Mouse (Mus musculus): ENCODE measurements around the gene Eef1akmt2.

Eef1akmt2 gene

GRCm38 (mm10) chr7:132811716-132812618, 40.5 kb downstream of the Eef1akmt2 start:
- DNase-seq (ENCODE audit: low read depth, low spot score) = no peak

- no peak for DNase-seq (ENCODE audit: low read depth, low spot score)
Measured at GRCm38 (mm10) chr7:132810879-132811278, 41.6 kb downstream of the Eef1akmt2 start.

GRCm38 (mm10) chr7:132810368-132810767, 42.1 kb downstream of the Eef1akmt2 start:
- DNase-seq (ENCODE audit: low read depth, low spot score) = no peak

- no peak for DNase-seq (ENCODE audit: low read depth, low spot score)
Measured at GRCm38 (mm10) chr7:132809721-132810120, 42.8 kb downstream of the Eef1akmt2 start.

- DNase-seq (ENCODE audit: low read depth, low spot score) = no peak
Measured at GRCm38 (mm10) chr7:132808841-132809682, 43.4 kb downstream of the Eef1akmt2 start.

GRCm38 (mm10) chr7:132808051-132808796, 44.2 kb downstream of the Eef1akmt2 start:
- DNase-seq (ENCODE audit: low read depth, low spot score) = no peak

- no peak for DNase-seq (ENCODE audit: low read depth, low spot score)
Measured at GRCm38 (mm10) chr7:132806926-132807857, 45.3 kb downstream of the Eef1akmt2 start.

GRCm38 (mm10) chr7:132806286-132806685, 46.2 kb downstream of the Eef1akmt2 start:
- no peak for DNase-seq (ENCODE audit: low read depth, low spot score)

GRCm38 (mm10) chr7:132804951-132805350, 47.5 kb downstream of the Eef1akmt2 start:
- DNase-seq (ENCODE audit: low read depth, low spot score) = no peak

GRCm38 (mm10) chr7:132804461-132804860, 48.0 kb downstream of the Eef1akmt2 start:
- DNase-seq (ENCODE audit: low read depth, low spot score) = no peak

- no peak for DNase-seq (ENCODE audit: low read depth, low spot score)
Measured at GRCm38 (mm10) chr7:132803962-132804361, 48.5 kb downstream of the Eef1akmt2 start.

- DNase-seq (ENCODE audit: low read depth, low spot score) = no peak
Measured at GRCm38 (mm10) chr7:132803336-132803735, 49.1 kb downstream of the Eef1akmt2 start.

GRCm38 (mm10) chr7:132802691-132803090, 49.8 kb downstream of the Eef1akmt2 start:
- no peak for DNase-seq (ENCODE audit: low read depth, low spot score)

- DNase-seq (ENCODE audit: low read depth, low spot score) = no peak
Measured at GRCm38 (mm10) chr7:132802066-132802465, 50.4 kb downstream of the Eef1akmt2 start.

GRCm38 (mm10) chr7:132801509-132801908, 51.0 kb downstream of the Eef1akmt2 start:
- no peak for DNase-seq (ENCODE audit: low read depth, low spot score)

GRCm38 (mm10) chr7:132800868-132801267, 51.6 kb downstream of the Eef1akmt2 start:
- DNase-seq (ENCODE audit: low read depth, low spot score) = no peak

GRCm38 (mm10) chr7:132799119-132800016, 53.1 kb downstream of the Eef1akmt2 start:
- DNase-seq (ENCODE audit: low read depth, low spot score) = no peak

- no peak for DNase-seq (ENCODE audit: low read depth, low spot score)
Measured at GRCm38 (mm10) chr7:132795141-132795540, 57.3 kb downstream of the Eef1akmt2 start.

GRCm38 (mm10) chr7:132793467-132793866, 59.0 kb downstream of the Eef1akmt2 start:
- DNase-seq (ENCODE audit: low read depth, low spot score) = no peak

Data from telencephalon, adult 2 months (tissue).